Mouse (Mus musculus) heart, adult 11 months (tissue): ENCODE results near the gene Serpini1.
"Not testable (repeated sequence)": the region's sequence is repeated elsewhere in the genome, so short reads cannot be mapped to it uniquely, and the experiment has no call there.

Experiments used
- DNase-seq: peaks from one replicate; pipeline ENCODE4 v3.0.0; 2022

The Serpini1 gene

GRCm38 (mm10) chr3:75647542-75647941, 90.2 kb downstream of the Serpini1 start:
- no peak for DNase-seq

GRCm38 (mm10) chr3:75648226-75648625, 90.9 kb downstream of the Serpini1 start:
- DNase-seq: no peak

- not testable (repeated sequence) for DNase-seq
These were observed 93.2 kb downstream of the Serpini1 start for GRCm38 (mm10) chr3:75650416-75651154.

- no peak for DNase-seq
These were observed 94.3 kb downstream of the Serpini1 start for GRCm38 (mm10) chr3:75651603-75652115.

- not testable (repeated sequence) for DNase-seq
These were observed 96.6 kb downstream of the Serpini1 start for GRCm38 (mm10) chr3:75653901-75654300.

- DNase-seq: no peak
These were observed 98.4 kb downstream of the Serpini1 start for GRCm38 (mm10) chr3:75655578-75656344.

- DNase-seq: no peak
These were observed 109.6 kb downstream of the Serpini1 start for GRCm38 (mm10) chr3:75666962-75667361.

GRCm38 (mm10) chr3:75670425-75670824, 113.1 kb downstream of the Serpini1 start:
- no peak for DNase-seq

GRCm38 (mm10) chr3:75682881-75683280, 125.5 kb downstream of the Serpini1 start:
- DNase-seq: no peak

GRCm38 (mm10) chr3:75686775-75687174, 129.4 kb downstream of the Serpini1 start:
- peak; percentile 33 for DNase-seq

GRCm38 (mm10) chr3:75687187-75687825, 130.0 kb downstream of the Serpini1 start:
- no peak for DNase-seq

- DNase-seq: no peak
These were observed 133.0 kb downstream of the Serpini1 start for GRCm38 (mm10) chr3:75690321-75690720.

GRCm38 (mm10) chr3:75692088-75692487, 134.7 kb downstream of the Serpini1 start:
- no peak for DNase-seq
